Mouse (Mus musculus) hindbrain, embryonic 10.5 days (tissue): ENCODE results near the gene 2310011J03Rik. TPM values are rescaled to one million over a fixed set of nuclear protein-coding genes. Genes with fewer than 3 reads are reported as not detected.

Experiments used
- DNase-seq: peaks from one replicate; pipeline ENCODE4 v3.0.0-alpha.2; 2017; ENCODE audit warnings: low spot score
- H3K27ac ChIP-seq: fragments of 300-500 bp; sonication (generic); 2 replicates; pipeline ENCODE4 v1.5.1; 2016; ENCODE audit warnings: mild to moderate bottlenecking, moderate library complexity
- H3K27me3 ChIP-seq: fragments of 300-500 bp; sonication (generic); 2 replicates; pipeline ENCODE4 v1.6.1; 2016; ENCODE audit warnings: mild to moderate bottlenecking; ENCODE audit not compliant: poor library complexity, insufficient read depth, severe bottlenecking
- H3K36me3 ChIP-seq: fragments of 300-500 bp; sonication (generic); 2 replicates; pipeline ENCODE4 v1.6.1; 2016; ENCODE audit warnings: mild to moderate bottlenecking, moderate library complexity
- H3K4me1 ChIP-seq: fragments of 300-500 bp; sonication (generic); replicated peaks from 2 replicates; pipeline ENCODE4 v1.6.1; 2016; ENCODE audit warnings: mild to moderate bottlenecking
- H3K4me3 ChIP-seq: fragments of 300-500 bp; sonication (generic); 2 replicates; pipeline ENCODE4 v1.5.1; 2016; ENCODE audit warnings: mild to moderate bottlenecking, moderate library complexity
- H3K9me3 ChIP-seq: fragments of 300-500 bp; sonication (generic); 2 replicates; pipeline ENCODE4 v1.6.1; 2016; ENCODE audit warnings: mild to moderate bottlenecking, moderate library complexity
- WGBS: fragments of 180-500 bp; shearing (Covaris S2); methylation state at CpG from one replicate; pipeline ENCODE4 v1.1.7; 2016; 5-methylcytosine and 5-hydroxymethylcytosine counted together
- polyA plus RNA-seq: library from polyadenylated mRNA; unstranded; fragments of >200 nt; fragmentation: Nextera tagmentation; extraction: Ambion mirVana; gene quantifications from 2 replicates; pipeline ENCODE4 v1.2.1, GENCODE M21; 2016

2310011J03Rik gene
- polyA plus RNA-seq, 1 experiment from 2014 or later: 60.9 TPM

GRCm38 (mm10) chr10:80339941-80340750, 19.8 kb upstream of the 2310011J03Rik start:
- Histone ChIP-seq H3K4me1 (peaks cover 55% of the 10 kb centered on the region), H3K4me3 (0 out of 2 replicates have a peak overlapping the region, but pooled peaks have one; percentile 13), H3K27ac (0 out of 2 replicates have a peak overlapping the region, but pooled peaks have one; percentile 13), H3K9me3 (no peaks in the 10 kb centered on the region), H3K27me3 (peaks cover 90% of the 10 kb centered on the region), H3K36me3 (peaks cover 12% of the 10 kb centered on the region; the same call in 1 of the 2 replicates)
- DNase-seq: peak; percentile 90
- WGBS: 24% methylated on average over 19 of the region's 19 CpGs

GRCm38 (mm10) chr10:80336263-80336662, 15.9 kb upstream of the 2310011J03Rik start:
- H3K4me3 ChIP-seq: no peak overlapping the region
- H3K9me3 ChIP-seq: no peaks in the 10 kb centered on the region
- peaks cover 16% of the 10 kb centered on the region; the same call in 1 of the 2 replicates for H3K36me3 ChIP-seq
- H3K4me1 ChIP-seq: peaks cover 39% of the 10 kb centered on the region
- DNase-seq: no peak
- H3K27ac ChIP-seq: no peak overlapping the region
- 92% methylated on average over 12 of the region's 12 CpGs for WGBS
- peaks cover 81% of the 10 kb centered on the region for H3K27me3 ChIP-seq

GRCm38 (mm10) chr10:80332525-80332989, 12.2 kb upstream of the 2310011J03Rik start:
- H3K36me3 ChIP-seq: peaks cover 16% of the 10 kb centered on the region; the same call in 1 of the 2 replicates
- WGBS: 74% methylated on average over 5 of the region's 5 CpGs
- H3K27me3 ChIP-seq: peaks cover 77% of the 10 kb centered on the region
- no peaks in the 10 kb centered on the region for H3K9me3 ChIP-seq
- H3K4me3 ChIP-seq: no peak overlapping the region
- peaks cover 52% of the 10 kb centered on the region for H3K4me1 ChIP-seq
- peak overlapping the region; percentile 77 for H3K27ac ChIP-seq
- DNase-seq: no peak

GRCm38 (mm10) chr10:80331636-80332524, 11.5 kb upstream of the 2310011J03Rik start:
- Histone ChIP-seq H3K27me3 (peaks cover 77% of the 10 kb centered on the region), H3K4me3 (0 out of 2 replicates have a peak overlapping the region, but pooled peaks have one; percentile 58), H3K4me1 (peaks cover 52% of the 10 kb centered on the region), H3K27ac (peak overlapping the region; percentile 77), H3K9me3 (no peaks in the 10 kb centered on the region), H3K36me3 (peaks cover 16% of the 10 kb centered on the region; the same call in 1 of the 2 replicates)
- DNase-seq: no peak
- WGBS: 64% methylated on average over 10 of the region's 10 CpGs

DNA sequence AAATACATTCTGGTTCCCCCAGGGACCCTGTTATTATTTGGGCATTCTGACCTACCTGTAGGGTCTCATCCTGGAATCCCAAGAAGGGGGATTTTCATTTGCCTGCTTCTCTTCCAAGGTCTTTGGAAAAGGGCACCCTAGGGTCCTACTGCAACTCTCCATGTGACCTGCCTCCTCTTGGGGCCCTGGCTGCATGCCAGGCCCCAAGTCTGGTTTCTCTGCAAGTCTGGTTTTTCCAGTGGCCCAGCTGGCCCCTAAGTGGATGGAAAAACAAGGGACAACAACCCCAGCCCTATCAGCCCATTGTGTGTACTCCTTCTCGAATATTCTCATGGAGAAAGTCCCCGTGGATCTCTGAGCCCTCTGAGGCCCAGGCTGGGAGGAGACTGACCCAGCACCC, 10.6 kb upstream of the 2310011J03Rik start:
- WGBS: 79% methylated on average over 2 of the region's 2 CpGs
- DNase-seq: no peak
- H3K4me3 ChIP-seq: peak overlapping the region; percentile 58
- H3K27me3 ChIP-seq: peaks cover 73% of the 10 kb centered on the region
- peak overlapping the region; percentile 71; the same call in 1 of the 2 replicates for H3K27ac ChIP-seq
- peaks cover 52% of the 10 kb centered on the region for H3K4me1 ChIP-seq
- H3K9me3 ChIP-seq: no peaks in the 10 kb centered on the region
- H3K36me3 ChIP-seq: peaks cover 11% of the 10 kb centered on the region; the same call in 1 of the 2 replicates

- peak overlapping the region; percentile 58 for H3K4me3 ChIP-seq
- no peak for DNase-seq
- H3K4me1 ChIP-seq: peaks cover 47% of the 10 kb centered on the region
- H3K36me3 ChIP-seq: peaks cover 3% of the 10 kb centered on the region; the same call in 1 of the 2 replicates
- peak overlapping the region; percentile 71 for H3K27ac ChIP-seq
- H3K9me3 ChIP-seq: no peaks in the 10 kb centered on the region
- 2% methylated on average over 41 of the region's 41 CpGs for WGBS
- peaks cover 73% of the 10 kb centered on the region for H3K27me3 ChIP-seq
Measured at GRCm38 (mm10) chr10:80330084-80330483, 9.7 kb upstream of the 2310011J03Rik start.

DNA sequence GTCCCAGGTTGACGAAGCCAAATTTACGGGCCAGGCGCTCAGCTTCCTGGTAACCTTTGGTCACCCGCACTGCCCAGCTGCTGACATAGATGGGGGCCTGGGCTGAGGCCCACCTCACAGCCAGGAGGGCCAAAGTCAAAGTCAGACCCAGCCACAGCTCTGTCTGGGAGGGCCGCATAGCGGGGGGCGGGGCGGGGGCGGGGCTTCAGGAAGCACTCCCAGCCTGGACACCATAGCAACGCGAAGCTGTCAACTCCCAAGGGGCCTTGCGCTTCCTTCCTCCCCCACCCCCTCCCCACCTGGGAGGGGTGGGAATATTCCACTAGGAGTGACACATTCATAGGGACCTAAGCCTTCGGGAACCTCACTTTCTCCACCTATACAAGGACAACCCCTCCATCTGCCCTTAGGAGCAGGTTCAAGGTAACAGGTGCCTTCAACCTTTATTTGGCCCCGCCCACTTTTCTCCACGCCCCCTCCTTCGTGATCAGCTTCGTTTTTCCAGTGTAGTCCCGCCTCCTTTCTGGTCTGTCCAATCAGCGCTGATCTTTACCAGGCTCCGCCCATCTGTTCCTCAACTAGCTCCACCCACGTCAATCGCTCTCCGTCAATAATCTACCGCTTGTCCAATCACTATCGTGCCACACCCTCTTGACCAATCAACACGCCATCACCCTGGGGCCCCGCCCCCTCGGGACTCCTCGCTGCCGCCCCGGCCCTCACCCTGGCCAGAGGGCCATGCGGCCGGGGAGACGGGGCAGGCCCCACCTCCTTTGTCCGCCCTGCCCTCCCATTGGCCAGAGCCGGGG, 9.1 kb upstream of the 2310011J03Rik start, which contains the start of the genes Pcsk4 and Reep6:
Gene Pcsk4, minus strand, starts transcription at position 226 of the 809 bp plus-strand sequence.
Gene Reep6, plus strand, starts transcription at position 681 of the 809 bp plus-strand sequence.
- Histone ChIP-seq H3K36me3 (no peaks in the 10 kb centered on the region), H3K27me3 (peaks cover 74% of the 10 kb centered on the region), H3K4me1 (peaks cover 47% of the 10 kb centered on the region), H3K9me3 (no peaks in the 10 kb centered on the region), H3K27ac (peak within 1 kb of the TSS; percentile 71), H3K4me3 (peak within 1 kb of the TSS; percentile 58)
- peak; percentile 98 for DNase-seq
- WGBS: 4% methylated on average over 36 of the region's 36 CpGs

- no peaks in the 10 kb centered on the region for H3K36me3 ChIP-seq
- no peak overlapping the region for H3K27ac ChIP-seq
- no peaks in the 10 kb centered on the region for H3K9me3 ChIP-seq
- H3K4me1 ChIP-seq: peaks cover 48% of the 10 kb centered on the region
- no peak for DNase-seq
- no peak overlapping the region for H3K4me3 ChIP-seq
- peaks cover 63% of the 10 kb centered on the region for H3K27me3 ChIP-seq
- 80% methylated on average over 21 of the region's 21 CpGs for WGBS
Measured at GRCm38 (mm10) chr10:80325045-80325444, 4.7 kb upstream of the 2310011J03Rik start.

DNA sequence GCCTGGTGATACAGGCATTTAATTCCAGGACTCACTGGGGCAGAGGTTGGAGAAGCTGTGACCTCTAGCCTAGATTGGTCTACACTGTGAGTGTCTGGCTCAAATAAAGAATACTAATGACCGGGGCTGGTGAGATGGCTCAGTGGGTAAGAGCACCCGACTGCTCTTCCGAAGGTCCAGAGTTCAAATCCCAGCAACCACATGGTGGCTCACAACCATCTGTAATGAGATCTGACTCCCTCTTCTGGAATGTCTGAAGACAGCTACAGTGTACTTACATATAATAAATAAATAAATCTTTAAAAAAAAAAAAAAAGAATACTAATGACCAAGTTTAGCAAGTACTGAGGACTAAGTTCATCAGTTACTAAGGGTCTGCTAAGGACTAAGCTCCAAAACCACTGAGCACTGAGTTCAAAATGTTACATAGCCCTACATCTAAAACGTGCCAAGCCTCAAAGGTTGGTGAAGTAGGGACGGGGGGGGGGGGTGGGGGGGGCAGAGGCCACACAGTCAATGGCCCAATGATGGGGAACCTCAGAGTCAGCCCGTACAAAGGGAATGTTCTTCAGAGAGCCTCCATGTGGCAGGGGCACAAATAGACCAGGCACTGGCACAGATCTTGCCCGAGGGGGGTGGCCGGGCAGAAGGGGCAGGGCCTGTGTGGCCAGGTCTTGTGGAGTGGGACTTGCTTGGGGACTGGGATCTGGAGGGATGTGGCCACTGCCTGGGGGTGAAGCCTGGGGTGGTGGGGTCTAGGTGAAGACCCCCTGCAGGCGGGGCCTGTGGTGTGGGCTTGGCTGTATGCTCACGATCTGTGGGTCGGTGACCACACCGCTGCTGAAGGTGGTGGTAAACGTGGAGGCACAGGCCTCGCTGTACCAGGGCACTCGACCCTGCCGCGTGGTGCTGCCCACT, 4.0 kb upstream of the 2310011J03Rik start:
- WGBS: 75% methylated on average over 17 of the region's 17 CpGs
- peaks cover 63% of the 10 kb centered on the region for H3K27me3 ChIP-seq
- peaks cover 47% of the 10 kb centered on the region for H3K4me1 ChIP-seq
- H3K9me3 ChIP-seq: no peaks in the 10 kb centered on the region
- no peaks in the 10 kb centered on the region; the same call in 1 of the 2 replicates for H3K36me3 ChIP-seq
- peak overlapping the region; percentile 73 for H3K4me3 ChIP-seq
- DNase-seq: no peak
- 0 out of 2 replicates have a peak overlapping the region, but pooled peaks have one; percentile 10 for H3K27ac ChIP-seq

DNA sequence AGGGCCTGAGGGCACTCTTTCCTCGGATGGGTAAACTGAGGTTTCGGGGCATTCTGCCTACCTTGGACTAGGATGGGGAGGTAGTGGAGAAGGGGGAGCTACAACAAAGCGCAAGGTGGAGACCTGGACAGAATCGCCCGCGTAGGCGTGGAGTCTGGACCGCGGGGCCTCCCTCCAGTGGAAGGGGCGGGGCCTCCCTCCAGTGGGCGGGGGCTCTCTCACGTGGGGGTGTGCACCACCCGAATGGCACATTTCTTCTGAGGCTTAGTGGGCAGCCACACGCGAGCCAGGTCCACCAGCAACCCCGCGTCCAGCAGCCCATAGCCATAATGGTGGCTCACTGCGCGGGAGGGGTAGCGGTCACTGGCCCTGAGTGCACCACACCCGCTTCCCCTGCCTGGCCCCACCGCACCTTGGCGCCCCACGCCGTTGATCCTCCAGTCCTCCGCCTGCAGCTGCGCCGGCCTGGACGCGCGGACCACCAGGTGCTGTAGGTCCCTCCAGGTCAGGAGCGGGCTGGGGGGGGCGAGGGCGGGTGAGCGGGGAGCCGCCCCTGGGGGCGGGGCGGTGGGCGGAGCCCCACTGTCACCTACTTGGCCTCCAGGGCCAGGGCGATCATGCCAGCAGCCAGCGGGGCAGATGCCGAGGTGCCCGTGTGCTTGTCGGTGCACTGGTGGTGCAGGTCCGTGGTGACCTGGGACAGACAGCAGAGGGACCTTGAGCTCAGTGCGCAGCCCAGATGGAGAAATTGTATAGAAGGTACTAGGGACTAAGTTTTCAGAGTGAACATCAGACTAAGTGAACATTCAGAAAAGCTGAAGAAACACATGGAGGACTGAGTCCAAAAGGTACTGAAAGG, 3.2 kb upstream of the 2310011J03Rik start:
- H3K9me3 ChIP-seq: no peaks in the 10 kb centered on the region
- peaks cover 47% of the 10 kb centered on the region for H3K4me1 ChIP-seq
- H3K27ac ChIP-seq: peak overlapping the region; percentile 85
- peaks cover 60% of the 10 kb centered on the region for H3K27me3 ChIP-seq
- H3K4me3 ChIP-seq: peak overlapping the region; percentile 73
- WGBS: 2% methylated on average over 46 of the region's 46 CpGs
- peak; percentile 59 for DNase-seq
- peaks cover 9% of the 10 kb centered on the region for H3K36me3 ChIP-seq
